Mouse (Mus musculus) ES-E14 (cell line): ENCODE data around the gene Rps27. TPM values are rescaled to one million over a fixed set of nuclear protein-coding genes. Genes with fewer than 3 reads are reported as not detected.
A peak's percentile ranks its signal among the peaks of the same experiment; 100 is the strongest.

Experiments
- DNase-seq: peaks from one replicate; pipeline ENCODE4 v3.0.0-alpha.2; 2013; ENCODE audit warnings: low read depth, low spot score
- H3K27ac ChIP-seq: 2 replicates; pipeline ENCODE4 v1.5.1; 2012; ENCODE audit warnings: low read depth, mild to moderate bottlenecking, low read length, moderate library complexity, mixed read lengths; ENCODE audit not compliant: poor library complexity, insufficient read depth, severe bottlenecking
- H3K36me3 ChIP-seq: 2 replicates; pipeline ENCODE4 v1.6.1; 2012; ENCODE audit warnings: mild to moderate bottlenecking, low read length, moderate library complexity, mixed read lengths; ENCODE audit not compliant: control insufficient read depth, poor library complexity, insufficient read depth, severe bottlenecking
- H3K4me1 ChIP-seq, 2 experiments: fragments of 150-350 bp in 1 of 2; sonication (generic) in 1 of 2; 2 replicates each; pipeline ENCODE4 v1.6.1; 2012; ENCODE audit warnings: low read length in 2 of 2, mild to moderate bottlenecking in 1 of 2, mixed read lengths in 1 of 2; ENCODE audit not compliant: control insufficient read depth in 2 of 2, insufficient read depth in 2 of 2, poor library complexity in 1 of 2
- H3K4me3 ChIP-seq, 2 experiments: fragments of 150-350 bp in 1 of 2; sonication (generic) in 1 of 2; 2 replicates each; pipeline ENCODE4 v1.5.1; 2012; ENCODE audit warnings: low read length in 2 of 2, low read depth in 1 of 2, mild to moderate bottlenecking in 1 of 2, mixed read lengths in 1 of 2; ENCODE audit not compliant: insufficient read depth in 1 of 2, poor library complexity in 1 of 2, severe bottlenecking in 1 of 2
- H3K9ac ChIP-seq: 2 replicates; pipeline ENCODE4 v1.6.1; 2012; ENCODE audit warnings: low read depth, mild to moderate bottlenecking, low read length, mixed read lengths; ENCODE audit not compliant: poor library complexity, insufficient read depth, severe bottlenecking
- H3K9me3 ChIP-seq: fragments of 150-350 bp; sonication (generic); 2 replicates; pipeline ENCODE4 v1.6.1; 2012; ENCODE audit warnings: low read depth, mild to moderate bottlenecking, low read length; ENCODE audit not compliant: control insufficient read depth, insufficient read depth
- CHD2 ChIP-seq: IDR thresholded peaks from 2 replicates; pipeline ENCODE4 v1.6.1; 2014; ENCODE audit warnings: mild to moderate bottlenecking, low read depth, low read length, inconsistent platforms
- HCFC1 ChIP-seq: IDR thresholded peaks from 2 replicates; pipeline ENCODE4 v1.6.1; 2012; ENCODE audit warnings: low read length, inconsistent platforms, borderline replicate concordance; ENCODE audit not compliant: insufficient read depth
- MAFK ChIP-seq: IDR thresholded peaks from 2 replicates; pipeline ENCODE4 v1.6.1; 2014; ENCODE audit warnings: mild to moderate bottlenecking, low read depth, low read length, inconsistent platforms; ENCODE audit not compliant: insufficient read depth
- ZC3H11A ChIP-seq: IDR thresholded peaks from 2 replicates; pipeline ENCODE4 v1.6.1; 2012; ENCODE audit warnings: low read depth, mild to moderate bottlenecking, inconsistent platforms, low read length, borderline replicate concordance
- ZNF384 ChIP-seq: IDR thresholded peaks from 2 replicates; pipeline ENCODE4 v1.6.1; 2012; ENCODE audit warnings: low read depth, low read length, inconsistent platforms
- in situ Hi-C, 2 experiments: fragments of 600-800 bp; cut with MboI; formaldehyde crosslinking; loops; one replicate each; pipeline ENCODE4 v1.15.1; 2025; ENCODE audit warnings: low sequenced_read_pairs in 2 of 2, inconsistent platforms in 1 of 2; ENCODE audit not compliant: unreplicated experiment in 2 of 2
- total RNA-seq: library from RNA; depleted of rRNA; stranded (reverse); fragments of 300-350 nt; gene quantifications from 2 replicates; pipeline ENCODE4 v1.2.3, GENCODE M21; 2012

Rps27 gene
- total RNA-seq, 1 experiment: 3,820 TPM

DNA sequence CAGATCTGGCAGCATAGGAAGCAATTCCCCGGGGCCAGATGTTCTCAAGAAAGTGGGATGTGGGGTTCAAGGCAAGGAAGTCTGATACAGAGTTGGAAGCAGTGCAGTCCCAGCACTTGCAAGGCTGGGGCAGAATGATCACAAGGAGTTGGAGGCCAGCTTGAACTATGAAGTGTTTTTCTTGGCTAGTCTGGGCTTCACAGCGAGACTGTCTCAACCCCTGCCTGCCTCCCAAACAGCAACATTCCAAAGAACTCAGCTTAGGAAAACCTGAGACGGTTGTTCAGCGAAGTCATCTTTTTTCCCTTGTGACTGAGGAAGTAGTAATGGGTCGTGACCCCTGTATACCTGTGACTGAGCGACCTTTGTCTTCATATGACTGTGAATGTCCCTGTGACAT is 37.3 kb upstream of the Rps27 start:
- Histone ChIP-seq H3K9me3 (no peaks in the 10 kb centered on the region), H3K27ac (no peak overlapping the region), H3K4me1 (peaks cover 4 to 5% of the 10 kb centered on the region in 2 experiments; a peak in 3 of 4 replicates), H3K36me3 (peaks cover 11% of the 10 kb centered on the region), H3K4me3 (no peak overlapping the region), H3K9ac (no peak overlapping the region)
- TF ChIP-seq HCFC1 (no peak), ZC3H11A (no peak), ZNF384 (no peak), CHD2 (no peak)
- DNase-seq: no peak
- in situ Hi-C loops: no loop called here

DNA sequence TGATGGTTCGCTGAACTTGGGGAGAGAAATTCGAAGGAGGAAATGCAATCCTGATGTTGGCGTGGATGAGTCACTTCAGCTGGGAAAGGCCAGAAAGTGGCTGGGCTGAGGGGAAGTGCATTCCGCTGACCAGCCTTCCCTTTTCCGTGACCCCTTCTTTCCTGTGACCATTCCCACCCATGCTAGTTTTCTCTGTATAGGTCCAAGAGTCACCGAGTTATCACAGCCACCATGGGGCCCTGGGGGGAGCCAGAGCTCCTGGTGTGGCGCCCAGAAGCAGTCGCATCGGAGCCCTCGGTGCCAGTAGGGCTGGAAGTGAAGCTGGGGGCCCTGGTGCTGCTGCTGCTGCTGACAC is 35.3 kb upstream of the Rps27 start:
- in situ Hi-C loops: no loop called here
- no peak for DNase-seq
- TF ChIP-seq ZC3H11A (no peak), ZNF384 (no peak), MAFK (no peak)
- no peak overlapping the region; the same call in 1 of the 2 replicates for H3K27ac ChIP-seq
- peaks cover 11% of the 10 kb centered on the region for H3K36me3 ChIP-seq
- H3K9ac ChIP-seq: peak overlapping the region; percentile 83
- H3K4me1 ChIP-seq: peaks cover 0 to 5% of the 10 kb centered on the region in 2 experiments; a peak in 2 of 4 replicates
- no peaks in the 10 kb centered on the region for H3K9me3 ChIP-seq
- H3K4me3 ChIP-seq: peak overlapping the region; percentile 76 to 93

GRCm38 (mm10) chr3:90247960-90248745 is 34.7 kb upstream of the Rps27 start, which contains the start of gene Slc39a1:
Gene Slc39a1, plus strand, starts transcription at chr3:90248172.
- Histone ChIP-seq H3K4me1 (peaks cover 0 to 4% of the 10 kb centered on the region in 2 experiments; a peak in 2 of 4 replicates), H3K36me3 (peaks cover 11% of the 10 kb centered on the region), H3K9me3 (no peaks in the 10 kb centered on the region), H3K4me3 (peak within 1 kb of the TSS; percentile 76 to 93), H3K27ac (peak within 1 kb of the TSS; percentile 74), H3K9ac (peak within 1 kb of the TSS; percentile 83)
- TF ChIP-seq HCFC1 (no peak), ZC3H11A (no peak), CHD2 (no peak), ZNF384 (no peak), MAFK (no peak)
- DNase-seq: peak; percentile 96
- in situ Hi-C loops: no loop called here

DNA sequence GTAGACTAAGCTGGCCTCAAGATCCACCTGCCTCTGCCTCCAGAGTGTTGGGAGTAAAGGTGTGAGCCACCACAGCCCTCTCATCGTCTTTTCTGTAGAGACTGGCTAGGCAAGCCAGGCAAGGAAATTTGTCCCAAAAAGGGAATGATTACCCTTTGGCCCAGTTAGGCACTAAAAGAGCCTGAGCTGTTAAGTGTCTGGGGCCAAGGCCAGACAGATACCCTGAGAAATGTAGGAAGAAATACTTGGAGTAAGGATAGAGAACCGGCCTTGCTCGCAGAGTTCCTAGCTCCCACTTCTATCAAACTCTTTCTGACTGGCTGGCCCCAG is 34.1 kb upstream of the Rps27 start:
- Histone ChIP-seq H3K36me3 (peaks cover 11% of the 10 kb centered on the region), H3K4me3 (peak overlapping the region; percentile 28 to 93), H3K9me3 (no peaks in the 10 kb centered on the region), H3K27ac (peak overlapping the region; percentile 74), H3K4me1 (peaks cover 0 to 7% of the 10 kb centered on the region in 2 experiments; a peak in 2 of 4 replicates), H3K9ac (peak overlapping the region; percentile 49)
- no peak for DNase-seq
- in situ Hi-C loops: no loop called here
- TF ChIP-seq CHD2 (no peak), MAFK (no peak)

- in situ Hi-C loops: no loop called here
- H3K4me1 ChIP-seq: peaks cover 0 to 13% of the 10 kb centered on the region in 2 experiments; a peak in 2 of 4 replicates
- no peaks in the 10 kb centered on the region for H3K9me3 ChIP-seq
- no peaks in the 10 kb centered on the region for H3K36me3 ChIP-seq
- no peak overlapping the region for H3K27ac ChIP-seq
- DNase-seq: no peak
- TF ChIP-seq ZC3H11A: no peak
- no peak for TF ChIP-seq CHD2
- no peak for TF ChIP-seq ZNF384
- H3K4me3 ChIP-seq: no peak overlapping the region
- H3K9ac ChIP-seq: no peak overlapping the region
These were observed 32.0 kb upstream of the Rps27 start for GRCm38 (mm10) chr3:90245406-90245805.
